31 mouse cellular contexts compared by ENCODE assay signal in the genomic region with DNA sequence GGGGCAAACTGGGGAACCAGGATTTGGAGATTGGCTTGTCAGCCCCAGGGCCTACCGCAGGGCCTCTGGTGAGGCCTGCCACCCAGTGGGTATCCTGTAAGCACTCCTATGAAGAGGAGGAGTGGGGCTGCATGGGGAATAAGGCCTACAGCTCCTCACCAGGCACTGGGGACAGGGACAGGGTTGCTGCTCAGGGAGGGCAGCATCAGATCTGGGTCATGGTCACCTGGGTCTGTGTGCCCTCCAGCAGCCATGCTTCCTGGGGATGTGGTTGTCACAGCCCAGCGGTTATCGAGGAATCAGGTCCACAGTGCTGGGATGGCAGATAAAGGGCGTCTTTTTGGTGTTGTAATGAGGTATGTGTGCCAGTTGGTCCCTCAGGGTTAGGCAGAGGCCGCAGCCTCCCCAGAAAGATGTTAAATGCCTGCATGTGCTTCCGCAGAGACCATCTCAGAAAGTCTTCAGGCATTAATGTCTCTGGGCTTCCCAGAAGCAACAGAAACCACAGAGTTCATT.
DNase-seq lines count a peak whose midpoint lies in the region; ATAC-seq and TF ChIP-seq lines count a peak whose summit lies in the region.
"Had no signal": no experiment of that assay in that cellular context is flagged by ENCODE, and none has a peak within 500 bp of the region (broad histone marks: within the 10 kb centered on the region; RNA-seq: fewer than 3 reads in every experiment).

No protein-coding gene starts in this region.

- 91% methylated on average over 6 of the region's 6 CpGs for WGBS in hindbrain, embryonic 10.5 days
- 92% methylated on average over 6 of the region's 6 CpGs for WGBS in hindbrain, postnatal 0 days
- 66% methylated on average over 6 of the region's 6 CpGs for WGBS in limb, embryonic 11.5 days

- no peak for ATAC-seq in hindbrain, postnatal 0 days
- ATAC-seq in limb, embryonic 11.5 days (ENCODE audit: insufficient number of reproducible peaks, low FRiP score, low TSS enrichment, low read depth) = no peak
- ATAC-seq: forebrain, embryonic 14.5 days; midbrain, embryonic 16.5 days had no signal

- no peak overlapping the region for H3K4me3 ChIP-seq in hindbrain, embryonic 10.5 days
- H3K4me3 ChIP-seq in hindbrain, postnatal 0 days (ENCODE audit: low read length) = no peak overlapping the region
- peak overlapping the region; percentile 0 for H3K4me3 ChIP-seq in testis, adult 2 months (ENCODE audit: control insufficient read depth, low read depth, low read length)
- no peak overlapping the region for H3K4me3 ChIP-seq in limb, embryonic 11.5 days (ENCODE audit: low read depth, low read length)
- H3K4me3 ChIP-seq: heart, adult 2 months; heart, embryonic 13.5 days; hindbrain, embryonic 15.5 days; kidney, embryonic 15.5 days had no signal

- H3K9ac ChIP-seq in hindbrain, postnatal 0 days (replicated peaks; ENCODE audit: low read length) = no peak overlapping the region
- no peak overlapping the region for H3K9ac ChIP-seq in limb, embryonic 11.5 days (ENCODE audit: low read length)
- H3K9ac ChIP-seq: heart, embryonic 13.5 days; hindbrain, embryonic 15.5 days; kidney, embryonic 15.5 days had no signal

- TF ChIP-seq CTCF in hindbrain, postnatal 0 days (IDR thresholded peaks at IDR 0.05; ENCODE audit: low read depth) = no peak
- no peak for TF ChIP-seq CTCF in testis, adult 2 months (IDR thresholded peaks at IDR 0.05; ENCODE audit: control insufficient read depth, insufficient read depth, insufficient replicate concordance, low read depth, low read length)

- no peak for DNase-seq in hindbrain, embryonic 10.5 days (ENCODE audit: low spot score)
- DNase-seq in hindbrain, postnatal 0 days (ENCODE audit: low spot score) = no peak
- no peak for DNase-seq in testis, postnatal 10 days (ENCODE audit: low spot score)
- no peak for DNase-seq in limb, embryonic 11.5 days (ENCODE audit: low spot score)
- no peak for DNase-seq in cerebellum, postnatal 14 days
- no peak for DNase-seq in layer of hippocampus, adult 9-10 months (ENCODE audit: low spot score)
- DNase-seq: adrenal gland, adult 2 months; adrenal gland, postnatal 36 days; cerebellum, adult 18-20 months; cerebellum, postnatal 10 days; gastrocnemius, postnatal 25 days; heart, adult 2 months; heart, postnatal 10 days; kidney, adult 18-20 months; kidney, postnatal 25 days; left cerebral cortex, postnatal 4 days; lung, adult 18-20 months; lung, postnatal 10 days; retina, postnatal 1 day; right cerebral cortex, postnatal 25 days; spleen, adult 18-20 months; thymus, adult 2 months; thymus, postnatal 36 days had no signal

- peaks cover 18% of the 10 kb centered on the region for H3K4me1 ChIP-seq in hindbrain, embryonic 10.5 days (replicated peaks)
- peaks cover 4% of the 10 kb centered on the region; the same call in 1 of the 2 replicates for H3K4me1 ChIP-seq in hindbrain, postnatal 0 days (ENCODE audit: insufficient read depth, low read length)
- no peaks in the 10 kb centered on the region for H3K4me1 ChIP-seq in testis, adult 2 months (ENCODE audit: control insufficient read depth, insufficient read depth, low read length)
- peaks cover 8% of the 10 kb centered on the region for H3K4me1 ChIP-seq in limb, embryonic 11.5 days (ENCODE audit: control insufficient read depth, insufficient read depth, low read length)

- no peak overlapping the region for H3K4me2 ChIP-seq in hindbrain, postnatal 0 days (ENCODE audit: low read depth, low read length)
- H3K4me2 ChIP-seq in limb, embryonic 11.5 days (ENCODE audit: low read depth, severe bottlenecking) = no peak overlapping the region
- H3K4me2 ChIP-seq: heart, embryonic 13.5 days; hindbrain, embryonic 15.5 days; kidney, embryonic 15.5 days; midbrain, embryonic 11.5 days had no signal

- H3K27me3 ChIP-seq in hindbrain, embryonic 10.5 days (ENCODE audit: insufficient read depth, poor library complexity, severe bottlenecking) = no peaks in the 10 kb centered on the region
- H3K27me3 ChIP-seq in hindbrain, postnatal 0 days (ENCODE audit: insufficient read depth, low read length) = no peaks in the 10 kb centered on the region
- H3K27me3 ChIP-seq in testis, adult 2 months (ENCODE audit: control insufficient read depth, insufficient read depth, low read length) = no peaks in the 10 kb centered on the region
- H3K27me3 ChIP-seq in limb, embryonic 11.5 days (ENCODE audit: control insufficient read depth, insufficient read depth, low read length) = no peaks in the 10 kb centered on the region
- H3K27me3 ChIP-seq: heart, embryonic 13.5 days; hindbrain, embryonic 15.5 days; kidney, embryonic 15.5 days had no signal

- H3K27ac ChIP-seq in hindbrain, embryonic 10.5 days = peak overlapping the region; percentile 50; the same call in 1 of the 2 replicates
- no peak overlapping the region for H3K27ac ChIP-seq in hindbrain, postnatal 0 days
- no peak overlapping the region for H3K27ac ChIP-seq in testis, adult 2 months (ENCODE audit: control insufficient read depth, insufficient read depth, low read depth, low read length)
- H3K27ac ChIP-seq in limb, embryonic 11.5 days (replicated peaks; ENCODE audit: low read depth, low read length) = peak overlapping the region; percentile 52; the same call in 1 of the 2 replicates
- H3K27ac ChIP-seq: heart, adult 2 months; heart, embryonic 13.5 days; hindbrain, embryonic 15.5 days; kidney, embryonic 15.5 days; macrophage had no signal

- TF ChIP-seq POLR2A in testis, adult 2 months (IDR thresholded peaks at IDR 0.05; ENCODE audit: control insufficient read depth, low read depth, low read length) = no peak

- H3K9me3 ChIP-seq in hindbrain, embryonic 10.5 days = no peaks in the 10 kb centered on the region
- no peaks in the 10 kb centered on the region for H3K9me3 ChIP-seq in hindbrain, postnatal 0 days (ENCODE audit: low read length)
- no peaks in the 10 kb centered on the region for H3K9me3 ChIP-seq in limb, embryonic 11.5 days (ENCODE audit: control insufficient read depth, low read length)
- H3K9me3 ChIP-seq: heart, embryonic 13.5 days; hindbrain, embryonic 15.5 days; kidney, embryonic 15.5 days had no signal

- peaks cover 6% of the 10 kb centered on the region for H3K36me3 ChIP-seq in hindbrain, embryonic 10.5 days
- H3K36me3 ChIP-seq in hindbrain, postnatal 0 days (ENCODE audit: insufficient read depth, low read length) = no peaks in the 10 kb centered on the region
- H3K36me3 ChIP-seq in testis, adult 2 months (ENCODE audit: control insufficient read depth, insufficient read depth, low read length) = no peaks in the 10 kb centered on the region
- no peaks in the 10 kb centered on the region for H3K36me3 ChIP-seq in limb, embryonic 11.5 days (ENCODE audit: control insufficient read depth, insufficient read depth, low read length)
- H3K36me3 ChIP-seq: hindbrain, embryonic 15.5 days had no signal

Comparison
In these comparisons a context has a peak if more than half of its experiments do, and no peak if none do; other contexts are left out.
1. H3K27ac ChIP-seq: peak in hindbrain, embryonic 10.5 days (single experiment) and limb, embryonic 11.5 days (single experiment); none in hindbrain, postnatal 0 days (single experiment) and testis, adult 2 months (single experiment).